Mouse (Mus musculus) kidney, adult 2 months (tissue): Measurements from ENCODE around the gene Brat1. TPM values are rescaled to one million over a fixed set of nuclear protein-coding genes. Genes with fewer than 3 reads are reported as not detected.

Experiments used
- DNase-seq: peaks from one replicate; pipeline ENCODE4 v3.0.0; 2021
- H3K27ac ChIP-seq: fragments of 200-500 bp; 2 replicates; pipeline ENCODE4 v1.5.1; 2012; ENCODE audit warnings: low read depth, low read length, control low read depth, inconsistent platforms; ENCODE audit not compliant: insufficient read depth
- H3K27me3 ChIP-seq: fragments of 200-500 bp; replicated peaks from 2 replicates; pipeline ENCODE4 v1.6.1; 2012; ENCODE audit warnings: mild to moderate bottlenecking, moderate library complexity, low read length, inconsistent platforms; ENCODE audit not compliant: control insufficient read depth, insufficient read depth
- H3K36me3 ChIP-seq: fragments of 200-500 bp; 2 replicates; pipeline ENCODE4 v1.6.1; 2012; ENCODE audit warnings: mild to moderate bottlenecking, moderate library complexity, low read length, inconsistent platforms; ENCODE audit not compliant: control insufficient read depth, insufficient read depth
- H3K4me1 ChIP-seq: fragments of 200-500 bp; 2 replicates; pipeline ENCODE4 v1.6.1; 2011; ENCODE audit warnings: low read length; ENCODE audit not compliant: control insufficient read depth, insufficient read depth
- H3K4me3 ChIP-seq: fragments of 200-500 bp; 2 replicates; pipeline ENCODE4 v1.5.1; 2011; ENCODE audit warnings: mild to moderate bottlenecking, low read depth, low read length, control low read depth; ENCODE audit not compliant: insufficient read depth
- CTCF ChIP-seq: fragments of 200-500 bp; conservative IDR thresholded peaks from 2 replicates; pipeline ENCODE4 v1.5.1; 2011; ENCODE audit warnings: low read depth, mild to moderate bottlenecking, control low read depth, low read length, moderate library complexity, mixed read lengths; ENCODE audit not compliant: insufficient read depth, insufficient read length
- POLR2A ChIP-seq: fragments of 200-500 bp; IDR thresholded peaks from one replicate; pipeline ENCODE4 v1.6.1; 2011; ENCODE audit warnings: low read depth, low read length, control low read depth
- WGBS: fragments of 180-500 bp; shearing (Covaris S2); methylation state at CpG from one replicate; pipeline ENCODE4 v1.1.7; 2018; 5-methylcytosine and 5-hydroxymethylcytosine counted together
- polyA plus RNA-seq: library from polyadenylated mRNA; depleted of rRNA; stranded (reverse); fragments of >200 nt; gene quantifications from 2 replicates; pipeline ENCODE4 v1.2.3, GENCODE M21; 2012; rRNA removed

Brat1 gene
- polyA plus RNA-seq, 1 experiment, result 16.3 TPM

- H3K27ac ChIP-seq, result peak overlapping the region; percentile 63
- no peaks in the 10 kb centered on the region for H3K36me3 ChIP-seq
- TF ChIP-seq POLR2A (no peak), CTCF (no peak)
- H3K4me1 ChIP-seq, result peaks cover 26% of the 10 kb centered on the region
- peak; percentile 61 for DNase-seq
- 55% methylated on average over 6 of the region's 6 CpGs for WGBS
- H3K27me3 ChIP-seq, result no peaks in the 10 kb centered on the region
- no peak overlapping the region for H3K4me3 ChIP-seq
Measured at GRCm38 (mm10) chr5:140764921-140765613, 60.3 kb downstream of the Brat1 start.

- Histone ChIP-seq H3K27me3 (no peaks in the 10 kb centered on the region), H3K4me3 (no peak overlapping the region), H3K4me1 (peaks cover 26% of the 10 kb centered on the region), H3K27ac (peak overlapping the region; percentile 61; the same call in 1 of the 2 replicates), H3K36me3 (no peaks in the 10 kb centered on the region)
- DNase-seq, result peak; percentile 58
- TF ChIP-seq CTCF, result no peak
- TF ChIP-seq POLR2A, result no peak
- WGBS, result 55% methylated on average over 4 of the region's 4 CpGs
Measured at GRCm38 (mm10) chr5:140766566-140766965, 61.8 kb downstream of the Brat1 start.

GRCm38 (mm10) chr5:140767704-140768141 lies 62.9 kb downstream of the Brat1 start:
- H3K4me3 ChIP-seq, result no peak overlapping the region
- 24% methylated on average over 9 of the region's 9 CpGs for WGBS
- no peak for TF ChIP-seq POLR2A
- no peak for TF ChIP-seq CTCF

GRCm38 (mm10) chr5:140768333-140768732 lies 63.5 kb downstream of the Brat1 start:
- H3K27ac ChIP-seq, result peak overlapping the region; percentile 81
- peaks cover 26% of the 10 kb centered on the region for H3K4me1 ChIP-seq
- no peak overlapping the region for H3K4me3 ChIP-seq
- 55% methylated on average over 5 of the region's 5 CpGs for WGBS
- no peak for DNase-seq
- no peaks in the 10 kb centered on the region for H3K27me3 ChIP-seq
- H3K36me3 ChIP-seq, result no peaks in the 10 kb centered on the region
- TF ChIP-seq POLR2A (no peak), CTCF (no peak)

More at GRCm38 (mm10) chr5:140767704-140768141, 62.9 kb downstream of the Brat1 start:
- Histone ChIP-seq H3K27me3 (no peaks in the 10 kb centered on the region), H3K27ac (peak overlapping the region; percentile 81), H3K4me1 (peaks cover 26% of the 10 kb centered on the region), H3K36me3 (no peaks in the 10 kb centered on the region)
- peak; percentile 94 for DNase-seq

Other genes with a start within 250 kb of the Brat1 start
- 6.7 and 8.3 TPM in 2 replicates for gene Chst12, start 199.5 kb upstream of the Brat1 start, polyA plus RNA-seq
- not detected in 2 replicates for gene Grifin, start 139.9 kb upstream of the Brat1 start, polyA plus RNA-seq
- gene Lfng, start 97.7 kb upstream of the Brat1 start, polyA plus RNA-seq, result 37.8 and 43.3 TPM in 2 replicates
- gene Ttyh3, start 56.0 kb upstream of the Brat1 start, polyA plus RNA-seq, result 33.5 and 35.6 TPM in 2 replicates
- gene Iqce, start 2.6 kb upstream of the Brat1 start, polyA plus RNA-seq, result 23.1 and 27.2 TPM in 2 replicates
- gene Amz1, start 19.1 kb downstream of the Brat1 start, polyA plus RNA-seq, result 3.9 and 4.5 TPM in 2 replicates
- 122 and 136 TPM in 2 replicates for gene Gna12, start 125.4 kb downstream of the Brat1 start, polyA plus RNA-seq